Mouse (Mus musculus): ENCODE results near the gene Shcbp1l.

GRCm38 (mm10) chr1:153380746-153381282 is 44.1 kb upstream of the Shcbp1l start:
- TF ChIP-seq USF1 (IDR thresholded peaks at IDR 0.05; ENCODE audit: low read depth) (no peak), MAX (IDR thresholded peaks at IDR 0.05; ENCODE audit: low read depth) (no peak)
